Mouse (Mus musculus) ES-E14 (cell line): ENCODE measurements around the gene Fiz1. TPM values are rescaled to one million over a fixed set of nuclear protein-coding genes. Genes with fewer than 3 reads are reported as not detected.

ENCODE experiments used
- DNase-seq: peaks from one replicate; pipeline ENCODE4 v3.0.0-alpha.2; 2013; ENCODE audit warnings: low read depth, low spot score
- H3K27ac ChIP-seq: 2 replicates; pipeline ENCODE4 v1.5.1; 2012; ENCODE audit warnings: low read depth, mild to moderate bottlenecking, low read length, moderate library complexity, mixed read lengths; ENCODE audit not compliant: poor library complexity, insufficient read depth, severe bottlenecking
- H3K36me3 ChIP-seq: 2 replicates; pipeline ENCODE4 v1.6.1; 2012; ENCODE audit warnings: mild to moderate bottlenecking, low read length, moderate library complexity, mixed read lengths; ENCODE audit not compliant: control insufficient read depth, poor library complexity, insufficient read depth, severe bottlenecking
- H3K4me1 ChIP-seq, 2 experiments: fragments of 150-350 bp in 1 of 2; sonication (generic) in 1 of 2; 2 replicates each; pipeline ENCODE4 v1.6.1; 2012; ENCODE audit warnings: low read length in 2 of 2, mild to moderate bottlenecking in 1 of 2, mixed read lengths in 1 of 2; ENCODE audit not compliant: control insufficient read depth in 2 of 2, insufficient read depth in 2 of 2, poor library complexity in 1 of 2
- H3K4me3 ChIP-seq, 2 experiments: fragments of 150-350 bp in 1 of 2; sonication (generic) in 1 of 2; 2 replicates each; pipeline ENCODE4 v1.5.1; 2012; ENCODE audit warnings: low read length in 2 of 2, low read depth in 1 of 2, mild to moderate bottlenecking in 1 of 2, mixed read lengths in 1 of 2; ENCODE audit not compliant: insufficient read depth in 1 of 2, poor library complexity in 1 of 2, severe bottlenecking in 1 of 2
- H3K9ac ChIP-seq: 2 replicates; pipeline ENCODE4 v1.6.1; 2012; ENCODE audit warnings: low read depth, mild to moderate bottlenecking, low read length, mixed read lengths; ENCODE audit not compliant: poor library complexity, insufficient read depth, severe bottlenecking
- H3K9me3 ChIP-seq: fragments of 150-350 bp; sonication (generic); 2 replicates; pipeline ENCODE4 v1.6.1; 2012; ENCODE audit warnings: low read depth, mild to moderate bottlenecking, low read length; ENCODE audit not compliant: control insufficient read depth, insufficient read depth
- CHD2 ChIP-seq: IDR thresholded peaks from 2 replicates; pipeline ENCODE4 v1.6.1; 2014; ENCODE audit warnings: mild to moderate bottlenecking, low read depth, low read length, inconsistent platforms
- HCFC1 ChIP-seq: IDR thresholded peaks from 2 replicates; pipeline ENCODE4 v1.6.1; 2012; ENCODE audit warnings: low read length, inconsistent platforms, borderline replicate concordance; ENCODE audit not compliant: insufficient read depth
- MAFK ChIP-seq: IDR thresholded peaks from 2 replicates; pipeline ENCODE4 v1.6.1; 2014; ENCODE audit warnings: mild to moderate bottlenecking, low read depth, low read length, inconsistent platforms; ENCODE audit not compliant: insufficient read depth
- ZC3H11A ChIP-seq: IDR thresholded peaks from 2 replicates; pipeline ENCODE4 v1.6.1; 2012; ENCODE audit warnings: low read depth, mild to moderate bottlenecking, inconsistent platforms, low read length, borderline replicate concordance
- ZNF384 ChIP-seq: IDR thresholded peaks from 2 replicates; pipeline ENCODE4 v1.6.1; 2012; ENCODE audit warnings: low read depth, low read length, inconsistent platforms
- in situ Hi-C, 2 experiments: fragments of 600-800 bp; cut with MboI; formaldehyde crosslinking; loops; one replicate each; pipeline ENCODE4 v1.15.1; 2025; ENCODE audit warnings: low sequenced_read_pairs in 2 of 2, inconsistent platforms in 1 of 2; ENCODE audit not compliant: unreplicated experiment in 2 of 2
- total RNA-seq: library from RNA; depleted of rRNA; stranded (reverse); fragments of 300-350 nt; gene quantifications from 2 replicates; pipeline ENCODE4 v1.2.3, GENCODE M21; 2012

Fiz1 gene
- total RNA-seq, 1 experiment, result 47.4 TPM

GRCm38 (mm10) chr7:5038940-5039339 is 24.4 kb upstream of the Fiz1 start:
- H3K36me3 ChIP-seq, result no peaks in the 10 kb centered on the region
- H3K4me1 ChIP-seq, result peaks cover 0 to 2% of the 10 kb centered on the region in 2 experiments; a peak in 1 of 4 replicates
- in situ Hi-C loops, result no loop called here
- H3K9me3 ChIP-seq, result no peaks in the 10 kb centered on the region
- no peak for TF ChIP-seq MAFK
- TF ChIP-seq HCFC1, result no peak
- TF ChIP-seq ZNF384, result no peak
- no peak for TF ChIP-seq CHD2
- no peak for TF ChIP-seq ZC3H11A
- no peak for DNase-seq
- no peak overlapping the region for H3K9ac ChIP-seq
- H3K27ac ChIP-seq, result no peak overlapping the region
- H3K4me3 ChIP-seq, result peak overlapping the region; percentile 89 to 94; a peak in 3 of 4 replicates

- Histone ChIP-seq H3K27ac (peak within 1 kb of the TSS; percentile 81), H3K9ac (peak within 1 kb of the TSS; percentile 91), H3K9me3 (no peaks in the 10 kb centered on the region), H3K4me3 (peak within 1 kb of the TSS; percentile 89 to 94), H3K4me1 (peaks cover 0 to 2% of the 10 kb centered on the region in 2 experiments; a peak in 1 of 4 replicates), H3K36me3 (no peaks in the 10 kb centered on the region)
- DNase-seq, result peak; percentile 88
- in situ Hi-C loops, result no loop called here
- TF ChIP-seq ZNF384, result no peak
- TF ChIP-seq ZC3H11A, result no peak
- no peak for TF ChIP-seq CHD2
- no peak for TF ChIP-seq HCFC1
- no peak for TF ChIP-seq MAFK
Observed at GRCm38 (mm10) chr7:5038109-5038732, 23.7 kb upstream of the Fiz1 start, which contains the start of gene Zfp784. Zfp784 (minus strand) TSS chr7:5038446.

GRCm38 (mm10) chr7:5037467-5037866 is 23.0 kb upstream of the Fiz1 start:
- in situ Hi-C loops, result no loop called here
- DNase-seq, result no peak
- H3K4me3 ChIP-seq, result peak overlapping the region in 1 of 2 experiments; percentile 94; a peak in 1 of 4 replicates
- no peaks in the 10 kb centered on the region; the same call in 1 of the 2 replicates for H3K36me3 ChIP-seq
- no peak overlapping the region for H3K27ac ChIP-seq
- no peak for TF ChIP-seq ZNF384
- TF ChIP-seq CHD2, result no peak
- TF ChIP-seq ZC3H11A, result no peak
- TF ChIP-seq HCFC1, result no peak
- TF ChIP-seq MAFK, result no peak
- no peak overlapping the region for H3K9ac ChIP-seq
- no peaks in the 10 kb centered on the region for H3K9me3 ChIP-seq
- H3K4me1 ChIP-seq, result peaks cover 0 to 2% of the 10 kb centered on the region in 2 experiments; a peak in 1 of 4 replicates

- no peaks in the 10 kb centered on the region; the same call in 1 of the 2 replicates for H3K36me3 ChIP-seq
- in situ Hi-C loops, result no loop called here
- TF ChIP-seq MAFK (no peak), CHD2 (no peak), ZC3H11A (no peak), HCFC1 (no peak)
- no peak overlapping the region for H3K4me3 ChIP-seq
- no peak overlapping the region for H3K9ac ChIP-seq
- DNase-seq, result no peak
- no peaks in the 10 kb centered on the region for H3K9me3 ChIP-seq
- H3K4me1 ChIP-seq, result peaks cover 0 to 2% of the 10 kb centered on the region in 2 experiments; a peak in 1 of 4 replicates
- no peak overlapping the region for H3K27ac ChIP-seq
Observed at GRCm38 (mm10) chr7:5037026-5037425, 22.5 kb upstream of the Fiz1 start.
